Mouse (Mus musculus) retina, postnatal 7 days (tissue): Measurements from ENCODE around the gene Cenps.
A peak's percentile ranks its signal among the peaks of the same experiment; 100 is the strongest.
"Not testable (repeated sequence)": the region's sequence is repeated elsewhere in the genome, so short reads cannot be mapped to it uniquely, and the experiment has no call there.

ENCODE experiments used
- DNase-seq: peaks from one replicate; pipeline ENCODE4 v3.0.0-alpha.2; 2012; ENCODE audit warnings: low read depth, low spot score

Cenps gene

DNA sequence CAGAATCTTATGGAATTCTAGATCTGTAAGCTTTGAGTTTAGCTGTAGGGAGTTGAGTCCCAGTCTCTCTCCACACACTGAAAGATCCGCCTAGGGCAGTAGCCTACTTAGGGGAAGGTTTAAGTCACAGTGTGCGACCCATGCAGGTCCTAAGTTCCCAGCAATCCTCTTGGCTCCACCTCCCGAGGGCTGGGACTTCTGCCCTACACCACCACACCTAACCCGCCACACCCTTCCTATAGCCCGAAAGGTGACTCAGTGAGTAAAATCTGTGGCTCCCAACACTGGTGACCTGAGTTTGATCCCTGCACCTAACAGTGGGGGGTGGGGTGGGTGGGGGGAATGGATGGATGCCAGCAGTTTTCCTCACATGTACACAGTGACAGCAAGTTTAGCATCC lies 14.0 kb downstream of the Cenps start:
- no peak for DNase-seq

- DNase-seq, result not testable (repeated sequence)
These were observed 17.4 kb downstream of the Cenps start for GRCm38 (mm10) chr4:149119978-149120562.

DNA sequence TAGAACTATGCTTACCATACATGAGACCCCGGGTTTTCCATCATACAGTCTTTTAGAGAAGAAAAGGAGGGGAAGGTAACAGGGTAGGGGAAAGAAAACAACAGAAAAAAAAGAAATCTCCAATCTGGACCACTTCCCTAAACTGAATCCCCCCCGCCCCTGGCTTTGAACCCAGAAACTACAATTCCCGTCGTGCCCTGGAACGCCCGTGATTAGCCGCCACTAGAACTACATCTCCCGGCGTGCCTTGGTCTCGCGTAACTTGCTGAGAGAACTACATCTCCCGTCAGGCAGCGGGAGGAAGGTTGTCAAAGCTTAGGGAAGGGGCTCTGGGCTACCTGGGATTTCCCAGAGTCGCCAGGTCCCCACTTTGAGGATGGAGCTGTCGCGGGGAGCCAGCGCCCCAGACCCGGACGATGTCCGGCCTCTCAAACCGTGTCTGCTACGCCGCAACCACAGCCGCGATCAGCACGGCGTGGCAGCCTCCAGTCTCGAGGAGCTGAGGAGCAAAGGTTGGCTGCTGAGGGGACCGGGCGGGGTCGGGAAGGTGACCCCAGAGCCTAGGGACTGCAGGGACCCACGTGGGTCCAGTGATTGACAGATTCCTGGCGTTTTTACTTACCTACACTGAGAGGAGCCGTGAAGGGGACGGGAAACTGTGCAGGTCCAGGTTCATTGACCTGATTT lies 33.4 kb downstream of the Cenps start, which contains the start of gene Dffa:
TSS of gene Dffa (plus strand) at position 272 of the 687 bp plus-strand sequence.
- peak; percentile 86 for DNase-seq

- DNase-seq, result no peak
These were observed 36.0 kb downstream of the Cenps start for GRCm38 (mm10) chr4:149101456-149101855.

DNA sequence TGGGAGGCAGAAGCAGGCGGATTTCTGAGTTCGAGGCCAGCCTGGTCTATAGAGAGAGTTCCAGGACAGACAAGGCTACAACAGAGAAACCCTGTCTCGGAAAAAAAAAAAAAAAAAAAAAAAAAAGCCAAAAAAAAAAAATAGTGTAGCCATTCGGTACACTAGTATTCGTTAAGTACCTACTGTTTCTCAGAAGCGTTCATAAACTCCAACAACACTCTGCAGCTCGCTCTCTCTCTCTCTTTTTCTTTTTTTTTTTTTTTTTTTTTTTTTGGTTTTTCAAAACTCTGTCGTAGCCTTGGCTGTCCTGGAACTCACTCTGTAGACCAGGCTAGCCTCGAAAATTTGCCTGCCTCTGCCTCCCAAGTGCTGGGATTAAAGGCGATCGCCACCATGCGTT lies 37.0 kb downstream of the Cenps start:
- not testable (repeated sequence) for DNase-seq

GRCm38 (mm10) chr4:149099369-149100017 lies 37.9 kb downstream of the Cenps start, which contains the start of gene Pex14:
Gene Pex14 (minus strand): TSS chr4:149099876.
- peak; percentile 78 for DNase-seq

- DNase-seq, result no peak
These were observed 38.9 kb downstream of the Cenps start for GRCm38 (mm10) chr4:149098571-149098970.

DNA sequence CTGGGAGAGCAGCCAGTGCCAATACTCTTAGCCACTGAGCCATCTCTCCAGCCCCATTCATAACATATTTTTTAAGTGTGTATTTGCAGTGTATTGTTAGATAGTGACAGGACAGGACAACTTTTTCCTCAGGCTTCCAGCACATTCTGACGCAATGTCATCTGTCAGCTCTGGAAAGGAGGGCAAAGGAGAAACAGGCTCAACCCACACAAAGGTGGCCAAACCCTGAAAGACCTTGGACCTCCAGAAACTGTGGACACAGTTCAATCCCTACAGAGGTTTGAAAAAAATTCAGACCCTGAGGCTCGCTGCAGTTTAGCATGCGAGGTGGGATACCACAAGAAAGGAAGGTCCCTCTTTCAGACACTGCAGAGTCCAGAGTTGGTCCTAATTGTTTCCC lies 39.5 kb downstream of the Cenps start:
- no peak for DNase-seq

DNA sequence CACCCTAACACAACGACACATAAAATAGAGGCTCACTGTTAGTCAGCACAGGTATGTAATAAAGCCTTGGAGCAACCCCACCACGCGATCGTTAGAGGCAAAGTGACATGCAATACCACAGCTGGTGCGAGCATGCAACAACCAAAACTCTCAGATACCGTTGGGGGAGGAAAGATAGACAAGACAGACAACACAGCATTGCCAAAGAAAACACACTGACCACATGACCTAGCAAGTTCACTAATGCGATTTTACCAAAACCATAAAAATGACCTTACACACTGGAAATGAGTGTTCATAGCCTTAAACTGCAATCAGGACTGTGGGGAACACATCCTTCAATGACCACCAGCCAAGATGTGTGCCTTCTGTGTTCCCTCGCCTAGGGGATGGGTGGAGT lies 46.1 kb downstream of the Cenps start:
- DNase-seq, result no peak

DNA sequence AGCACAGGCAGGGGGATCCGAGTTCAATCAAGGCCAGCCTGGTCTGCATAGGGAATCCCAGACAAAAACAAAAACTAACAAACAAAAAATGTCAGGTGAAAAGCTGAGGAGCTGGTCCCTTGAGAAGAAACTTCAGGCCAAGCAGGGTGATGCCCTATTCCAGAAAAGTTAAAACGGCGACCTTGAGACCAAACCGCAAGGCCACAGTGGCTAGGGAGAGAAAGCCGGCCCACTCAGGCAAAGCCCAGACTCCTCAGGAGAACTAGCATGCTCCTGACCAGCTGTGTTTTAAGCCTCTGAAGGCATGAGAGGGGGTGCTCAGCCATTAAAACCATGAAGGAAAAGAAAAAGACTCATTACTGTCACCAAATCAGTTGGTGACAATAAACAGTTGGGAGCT lies 52.0 kb downstream of the Cenps start:
- DNase-seq, result no peak

DNA sequence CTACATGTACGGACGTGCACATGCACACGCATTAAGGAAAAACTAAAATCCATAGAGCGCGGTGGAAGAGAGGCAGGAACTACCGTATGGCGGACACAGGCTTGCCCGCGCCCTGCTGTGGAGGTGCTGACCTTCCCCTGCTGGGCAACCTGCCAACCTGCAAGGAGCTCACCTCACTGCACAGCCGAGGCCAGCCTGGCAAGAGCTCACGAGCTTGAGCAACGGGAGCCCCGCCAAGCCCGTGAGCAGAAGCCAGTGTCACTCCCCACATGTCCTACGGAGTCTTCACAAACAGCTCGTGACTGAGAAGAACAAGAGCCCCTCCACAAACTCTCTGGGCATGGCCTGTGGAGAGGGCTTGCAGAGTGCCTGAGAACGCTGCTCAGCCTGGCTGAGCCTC lies 55.9 kb downstream of the Cenps start:
- no peak for DNase-seq

DNA sequence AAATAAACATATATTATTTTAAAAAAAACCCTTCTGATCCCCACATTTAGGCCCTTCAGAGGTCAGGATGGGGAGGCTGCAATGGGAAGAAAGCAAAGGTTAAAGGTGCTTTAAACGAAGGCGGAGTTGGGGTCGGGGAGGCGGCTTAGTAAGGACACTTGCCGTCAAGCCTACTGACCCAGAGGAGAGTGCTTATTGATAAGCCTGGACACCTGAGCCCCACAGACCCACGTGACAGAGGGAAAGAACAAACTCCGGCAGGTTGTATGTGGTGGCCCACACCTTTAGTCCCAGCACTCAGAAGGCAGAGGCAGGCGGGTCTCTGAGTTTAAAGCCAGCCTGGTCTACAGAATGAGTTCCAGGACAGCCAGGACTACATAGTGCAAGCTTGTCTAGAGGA lies 57.3 kb downstream of the Cenps start:
- DNase-seq, result no peak

DNA sequence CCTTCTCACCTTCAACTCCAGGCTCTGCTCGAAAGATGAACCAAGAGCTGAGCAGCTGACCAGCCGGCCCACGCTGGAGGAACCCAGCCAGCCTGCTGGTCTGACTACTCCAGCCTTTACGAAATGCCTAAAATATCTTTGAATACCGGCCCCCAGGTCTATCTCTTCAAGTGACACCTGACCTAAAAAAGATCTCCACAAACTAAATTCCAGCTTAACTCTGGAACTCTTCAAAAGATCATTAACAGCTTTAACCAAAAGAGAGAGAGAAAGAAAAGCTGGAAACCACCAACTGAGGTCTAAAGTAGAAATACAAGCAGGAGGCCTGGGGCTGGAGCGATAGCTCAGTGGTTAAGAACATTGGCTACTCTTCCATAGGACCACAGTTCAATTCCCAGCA lies 57.8 kb downstream of the Cenps start:
- DNase-seq, result no peak

GRCm38 (mm10) chr4:149078261-149078660 lies 59.2 kb downstream of the Cenps start:
- DNase-seq, result no peak
